Mouse (Mus musculus) c-Kit-negative CD71-positive TER-119-positive erythroid progenitor cells, embryonic 14.5 days (primary cell): ENCODE measurements around the gene Gpr152.

Experiments
- DNase-seq: peaks from one replicate; pipeline ENCODE4 v3.0.0-alpha.2; 2013; ENCODE audit warnings: low read depth, low spot score

Gpr152 gene

GRCm38 (mm10) chr19:4171393-4172290 is 32.1 kb downstream of the Gpr152 start:
- DNase-seq = no peak

GRCm38 (mm10) chr19:4172925-4173324 is 33.3 kb downstream of the Gpr152 start:
- DNase-seq = no peak

- no peak for DNase-seq
Observed at GRCm38 (mm10) chr19:4175368-4175947, 35.9 kb downstream of the Gpr152 start, which contains the start of gene Carns1. Carns1 (minus strand) TSS chr19:4175479.

GRCm38 (mm10) chr19:4180411-4180810 is 40.8 kb downstream of the Gpr152 start:
- DNase-seq = no peak

- DNase-seq = no peak
Observed at GRCm38 (mm10) chr19:4181892-4182291, 42.3 kb downstream of the Gpr152 start.

GRCm38 (mm10) chr19:4183689-4184088 is 44.1 kb downstream of the Gpr152 start:
- no peak for DNase-seq

GRCm38 (mm10) chr19:4184976-4185975 is 45.7 kb downstream of the Gpr152 start:
- DNase-seq = no peak

GRCm38 (mm10) chr19:4187303-4187702 is 47.7 kb downstream of the Gpr152 start:
- DNase-seq = no peak

GRCm38 (mm10) chr19:4189051-4189620 is 49.5 kb downstream of the Gpr152 start:
- no peak for DNase-seq

GRCm38 (mm10) chr19:4190831-4191334 is 51.3 kb downstream of the Gpr152 start, which contains the start of gene Tbc1d10c:
Tbc1d10c (minus strand) TSS chr19:4191284.
- no peak for DNase-seq

- peak; percentile 90 for DNase-seq
Observed at GRCm38 (mm10) chr19:4191528-4192250, 52.1 kb downstream of the Gpr152 start, which contains the start of gene Ppp1ca. Ppp1ca (plus strand) TSS chr19:4192065.

GRCm38 (mm10) chr19:4192251-4192985 is 52.8 kb downstream of the Gpr152 start:
- DNase-seq = no peak

- DNase-seq = no peak
Observed at GRCm38 (mm10) chr19:4193129-4193528, 53.5 kb downstream of the Gpr152 start.

GRCm38 (mm10) chr19:4194021-4194724 is 54.6 kb downstream of the Gpr152 start:
- no peak for DNase-seq

- DNase-seq = no peak
Observed at GRCm38 (mm10) chr19:4194776-4195650, 55.4 kb downstream of the Gpr152 start.
